15 mouse cellular contexts compared by ENCODE assay signal in the genomic region with DNA sequence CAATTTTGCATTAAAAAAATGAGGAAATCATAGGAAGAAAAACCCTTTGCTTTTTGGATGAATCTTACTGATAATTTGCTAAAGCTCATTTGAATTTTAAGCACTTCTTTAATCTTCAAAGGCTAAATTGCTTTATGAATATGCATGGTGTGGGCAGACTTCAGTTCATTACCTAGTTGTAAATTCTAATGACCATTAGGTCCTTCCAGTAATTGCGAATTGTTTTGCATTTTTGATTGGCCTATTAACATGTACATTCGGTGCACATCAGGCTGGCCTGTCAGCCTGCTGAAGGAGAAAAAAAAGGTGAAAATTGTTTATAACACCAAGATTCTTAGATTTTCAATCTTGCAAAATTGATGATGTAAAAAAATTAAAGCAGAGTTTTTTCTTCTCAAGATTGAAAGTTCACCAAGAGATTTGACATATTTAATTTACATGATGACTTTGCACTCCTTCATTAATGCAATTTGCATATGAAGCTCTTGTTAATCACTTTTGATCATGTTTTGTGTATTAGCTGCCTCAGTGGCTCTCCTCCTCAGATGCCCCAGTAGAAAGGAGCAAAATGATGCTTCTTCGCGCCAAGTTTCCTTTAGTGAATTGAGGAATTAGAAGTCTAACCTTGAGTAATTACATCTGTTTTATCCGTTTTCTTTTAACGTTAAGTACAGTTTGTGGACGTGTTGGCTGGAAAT. TPM values are rescaled to one million over a fixed set of nuclear protein-coding genes. Genes with fewer than 3 reads are reported as not detected.
A peak's percentile ranks its signal among the peaks of the same experiment; 100 is the strongest.
DNase-seq lines count a peak whose midpoint lies in the region; ATAC-seq and TF ChIP-seq lines count a peak whose summit lies in the region.
"Had no signal": no experiment of that assay in that cellular context is flagged by ENCODE, and none has a peak within 500 bp of the region (broad histone marks: within the 10 kb centered on the region; RNA-seq: fewer than 3 reads in every experiment).

No protein-coding gene starts in this region.

- intact Hi-C loops in left cerebral cortex, adult 2 months (cut with DNase I) = no loop called here
- intact Hi-C loops in left cerebral cortex, postnatal 4 days (cut with DNase I) = loop anchor here (10.0 kb wide), 1 partner anchor 619 kb away; no protein-coding TSS in a partner anchor

- no peak for TF ChIP-seq CTCF in left cerebral cortex, adult 2 months (IDR thresholded peaks at IDR 0.05)
- no peak for TF ChIP-seq CTCF in cortical plate, adult 2 months (IDR thresholded peaks at IDR 0.05; ENCODE audit: extremely low read depth, insufficient read depth, low read length)

- peak overlapping the region; percentile 87 for H3K27ac ChIP-seq in left cerebral cortex, adult 2 months
- peak overlapping the region; percentile 74 for H3K27ac ChIP-seq in cortical plate, adult 2 months (ENCODE audit: insufficient read depth, low read length)
- peak overlapping the region; percentile 95 for H3K27ac ChIP-seq in forebrain, embryonic 15.5 days (replicated peaks)
- H3K27ac ChIP-seq in midbrain, embryonic 14.5 days (replicated peaks; ENCODE audit: low read depth, low read length) = peak overlapping the region; percentile 64
- no peak overlapping the region for H3K27ac ChIP-seq in kidney, embryonic 16.5 days (ENCODE audit: low read length)

- no peak for TF ChIP-seq POLR2A in cortical plate, adult 2 months (IDR thresholded peaks at IDR 0.05; ENCODE audit: extremely low read depth, insufficient read depth, low read length)

- peak; percentile 80 for ATAC-seq in forebrain, embryonic 15.5 days (replicated peaks)
- ATAC-seq in midbrain, embryonic 14.5 days (ENCODE audit: low FRiP score, low TSS enrichment) = no peak
- no peak for ATAC-seq in kidney, embryonic 16.5 days (ENCODE audit: low FRiP score, low TSS enrichment)

- no peaks in the 10 kb centered on the region for H3K36me3 ChIP-seq in forebrain, embryonic 15.5 days
- peaks cover 3% of the 10 kb centered on the region; the same call in 1 of the 2 replicates for H3K36me3 ChIP-seq in midbrain, embryonic 14.5 days (ENCODE audit: control insufficient read depth, insufficient read depth, low read length)
- H3K36me3 ChIP-seq in kidney, embryonic 16.5 days (ENCODE audit: insufficient read depth, low read length) = no peaks in the 10 kb centered on the region

- peak overlapping the region; percentile 47 for H3K4me2 ChIP-seq in forebrain, embryonic 15.5 days (replicated peaks)
- H3K4me2 ChIP-seq in midbrain, embryonic 14.5 days (ENCODE audit: low read length) = peak overlapping the region; percentile 39
- no peak overlapping the region for H3K4me2 ChIP-seq in kidney, embryonic 16.5 days (replicated peaks; ENCODE audit: low read depth, low read length)

- H3K9me3 ChIP-seq in forebrain, embryonic 15.5 days = no peaks in the 10 kb centered on the region
- H3K9me3 ChIP-seq in midbrain, embryonic 14.5 days (ENCODE audit: control insufficient read depth, low read length) = no peaks in the 10 kb centered on the region
- H3K9me3 ChIP-seq in kidney, embryonic 16.5 days (ENCODE audit: low read length) = no peaks in the 10 kb centered on the region

- no peaks in the 10 kb centered on the region for H3K27me3 ChIP-seq in forebrain, embryonic 15.5 days
- no peaks in the 10 kb centered on the region for H3K27me3 ChIP-seq in midbrain, embryonic 14.5 days (ENCODE audit: control insufficient read depth, insufficient read depth, low read length)
- H3K27me3 ChIP-seq in kidney, embryonic 16.5 days (ENCODE audit: insufficient read depth, low read length) = peaks cover 63% of the 10 kb centered on the region

- peaks cover 22% of the 10 kb centered on the region for H3K4me1 ChIP-seq in cortical plate, adult 2 months (ENCODE audit: control insufficient read depth, insufficient read depth, low read length)
- peaks cover 93% of the 10 kb centered on the region for H3K4me1 ChIP-seq in forebrain, embryonic 15.5 days
- H3K4me1 ChIP-seq in midbrain, embryonic 14.5 days (ENCODE audit: control insufficient read depth, insufficient read depth, low read length) = peaks cover 82% of the 10 kb centered on the region
- H3K4me1 ChIP-seq in kidney, embryonic 16.5 days (ENCODE audit: insufficient read depth, low read length) = 0 out of 2 replicates have a peak, but pooled peaks cover 4% of the 10 kb centered on the region

- H3K9ac ChIP-seq in forebrain, embryonic 15.5 days (replicated peaks) = peak overlapping the region; percentile 48
- no peak overlapping the region for H3K9ac ChIP-seq in midbrain, embryonic 14.5 days (replicated peaks; ENCODE audit: low read length)
- no peak overlapping the region for H3K9ac ChIP-seq in kidney, embryonic 16.5 days (replicated peaks; ENCODE audit: low read length)

- no peak for DNase-seq in left cerebral cortex, adult 2 months (ENCODE audit: extremely low spot score in 1 of 2, low spot score in 2 of 2)
- no peak for DNase-seq in left cerebral cortex, postnatal 4 days
- no peak for DNase-seq in midbrain, embryonic 14.5 days
- no peak for DNase-seq in adrenal gland, postnatal 25 days
- DNase-seq in heart, adult 11 months = no peak
- DNase-seq: cerebellum, postnatal 14 days; gastrocnemius, postnatal 14 days; kidney, adult 2 months; lung, postnatal 14 days had no signal

- 12% methylated on average over 7 of the region's 7 CpGs for WGBS in forebrain, embryonic 15.5 days
- WGBS in midbrain, embryonic 14.5 days = 58% methylated on average over 7 of the region's 7 CpGs
- WGBS in kidney, embryonic 16.5 days = 56% methylated on average over 7 of the region's 7 CpGs

- no peak overlapping the region; the same call in 1 of the 2 replicates for H3K4me3 ChIP-seq in left cerebral cortex, adult 2 months
- no peak overlapping the region for H3K4me3 ChIP-seq in cortical plate, adult 2 months (ENCODE audit: insufficient read depth, low read length)
- H3K4me3 ChIP-seq in forebrain, embryonic 15.5 days = peak overlapping the region; percentile 24
- no peak overlapping the region for H3K4me3 ChIP-seq in midbrain, embryonic 14.5 days (replicated peaks; ENCODE audit: low read depth, low read length)
- no peak overlapping the region for H3K4me3 ChIP-seq in kidney, embryonic 16.5 days (ENCODE audit: low read length)
- H3K4me3 ChIP-seq: myocyte had no signal

RNA-seq across cellular contexts. Expression of a gene that starts 17.9 kb away (rescaled TPM):
- total RNA-seq in left cerebral cortex, adult 2 months (2021) = 100 to 1,000 TPM; 101 to 103 TPM
- total RNA-seq in left cerebral cortex, postnatal 4 days (2021) = 100 to 1,000 TPM; 209 to 220 TPM
- 62.8 and 64.1 TPM in 2 replicates for polyA plus RNA-seq in cortical plate, adult 2 months (2012; rRNA removed)
- 204 and 215 TPM in 2 replicates for polyA plus RNA-seq in forebrain, embryonic 15.5 days (2015; fragmentation: Nextera tagmentation; extraction: Ambion mirVana)
- 117 and 121 TPM in 2 replicates for polyA plus RNA-seq in midbrain, embryonic 14.5 days (2014; fragmentation: Nextera tagmentation; extraction: Ambion mirVana)
- 7.5 and 8.6 TPM in 2 replicates for total RNA-seq in adrenal gland, postnatal 25 days (2021)
- 2.8 and 3.1 TPM in 2 replicates for polyA plus RNA-seq in kidney, embryonic 16.5 days (2015; fragmentation: Nextera tagmentation; extraction: Ambion mirVana)
- polyA plus RNA-seq: myocyte had no signal

RNA-seq across cellular contexts. Expression of a gene that starts 21.0 kb away (rescaled TPM):
- 1 to 10 TPM in 1 of 2 experiments, under 1 TPM in 1; 0.82 to 1.4 TPM for total RNA-seq in left cerebral cortex, adult 2 months (2021)
- total RNA-seq in left cerebral cortex, postnatal 4 days (2021) = under 1 TPM; 0.66 to 0.90 TPM
- 1.2 and 1.6 TPM in 2 replicates for polyA plus RNA-seq in cortical plate, adult 2 months (2012; rRNA removed)
- 0.26 TPM in 1 of 2 replicates, not detected in the other for polyA plus RNA-seq in forebrain, embryonic 15.5 days (2015; fragmentation: Nextera tagmentation; extraction: Ambion mirVana)
- 0.40 TPM in 1 of 2 replicates, not detected in the other for polyA plus RNA-seq in midbrain, embryonic 14.5 days (2014; fragmentation: Nextera tagmentation; extraction: Ambion mirVana)
- total RNA-seq in adrenal gland, postnatal 25 days (2021) = not detected in 2 replicates
- not detected in 2 replicates for polyA plus RNA-seq in kidney, embryonic 16.5 days (2015; fragmentation: Nextera tagmentation; extraction: Ambion mirVana)
- total RNA-seq: gastrocnemius, postnatal 14 days had no signal
- polyA plus RNA-seq: heart, embryonic 16.5 days; kidney, adult 2 months; limb, embryonic 11.5 days; myocyte had no signal

Comparison
In these comparisons a context has a peak if more than half of its experiments do, and no peak if none do; other contexts are left out.
1. RNA of a gene that starts 17.9 kb away (polyA plus RNA-seq): 204 to 215 TPM in forebrain, embryonic 15.5 days, 117 to 121 TPM in midbrain, embryonic 14.5 days and 62.8 to 64.1 TPM in cortical plate, adult 2 months; 2.8 to 3.1 TPM in kidney, embryonic 16.5 days; every median in the first group is over 10 times any median in the second.